In genomic region chrX:73312522-73312921, GRCm38 (mm10) we compare ENCODE assay signal across 10 mouse cellular contexts. TPM values are rescaled to one million over a fixed set of nuclear protein-coding genes. Genes with fewer than 3 reads are reported as not detected.
A peak's percentile ranks its signal among the peaks of the same experiment; 100 is the strongest.
DNase-seq lines count a peak whose midpoint lies in the region; ATAC-seq and TF ChIP-seq lines count a peak whose summit lies in the region.
"Had no signal": no experiment of that assay in that cellular context is flagged by ENCODE, and none has a peak within 500 bp of the region (broad histone marks: within the 10 kb centered on the region; RNA-seq: fewer than 3 reads in every experiment).

No protein-coding gene starts in this region.

- no peak for ATAC-seq in hindbrain, embryonic 14.5 days (ENCODE audit: low FRiP score)
- no peak for ATAC-seq in hindbrain, embryonic 16.5 days
- ATAC-seq in lung, postnatal 0 days = no peak

- no peak overlapping the region for H3K27ac ChIP-seq in hindbrain, embryonic 14.5 days
- no peak overlapping the region for H3K27ac ChIP-seq in hindbrain, embryonic 16.5 days (ENCODE audit: low read depth, low read length)
- H3K27ac ChIP-seq in CH12.LX (ENCODE audit: insufficient read depth, low read depth) = no peak overlapping the region
- no peak overlapping the region for H3K27ac ChIP-seq in lung, postnatal 0 days (ENCODE audit: low read length)
- H3K27ac ChIP-seq: embryonic facial prominence, embryonic 13.5 days; limb, embryonic 12.5 days had no signal

- H3K4me2 ChIP-seq in hindbrain, embryonic 14.5 days (replicated peaks) = no peak overlapping the region
- H3K4me2 ChIP-seq in hindbrain, embryonic 16.5 days (ENCODE audit: low read length) = no peak overlapping the region
- no peak overlapping the region for H3K4me2 ChIP-seq in CH12.LX (ENCODE audit: insufficient read depth, low read depth, poor library complexity, severe bottlenecking)
- H3K4me2 ChIP-seq in lung, postnatal 0 days (replicated peaks; ENCODE audit: low read depth, low read length) = no peak overlapping the region
- H3K4me2 ChIP-seq: embryonic facial prominence, embryonic 13.5 days; limb, embryonic 12.5 days had no signal

- in situ Hi-C loops in CH12.LX (cut with MboI; ENCODE audit: low pct_ligation_motif_present, low pct_unique_long_range_greater_than_20kb, low sequenced_read_pairs) = loop anchor here (25.0 kb wide), 1 partner anchor 100 kb away; the partner anchor contains the start of gene Zfp92

- H3K9ac ChIP-seq in hindbrain, embryonic 14.5 days = no peak overlapping the region
- H3K9ac ChIP-seq in hindbrain, embryonic 16.5 days (ENCODE audit: low read depth, low read length) = no peak overlapping the region
- no peak overlapping the region for H3K9ac ChIP-seq in CH12.LX (ENCODE audit: insufficient read depth, low read depth)
- no peak overlapping the region for H3K9ac ChIP-seq in lung, postnatal 0 days (replicated peaks; ENCODE audit: low read depth)
- H3K9ac ChIP-seq: embryonic facial prominence, embryonic 13.5 days; limb, embryonic 12.5 days had no signal

- no peaks in the 10 kb centered on the region for H3K4me1 ChIP-seq in hindbrain, embryonic 14.5 days (replicated peaks; ENCODE audit: control insufficient read depth, insufficient read depth, low read length)
- no peaks in the 10 kb centered on the region for H3K4me1 ChIP-seq in hindbrain, embryonic 16.5 days (ENCODE audit: control insufficient read depth, insufficient read depth, low read depth, low read length)
- no peaks in the 10 kb centered on the region for H3K4me1 ChIP-seq in CH12.LX (ENCODE audit: control insufficient read depth in 1 of 2, insufficient read depth in 2 of 2)
- no peaks in the 10 kb centered on the region for H3K4me1 ChIP-seq in lung, postnatal 0 days (ENCODE audit: insufficient read depth, low read depth, low read length)
- H3K4me1 ChIP-seq: embryonic facial prominence, embryonic 13.5 days; limb, embryonic 12.5 days had no signal

- peak; percentile 53 for DNase-seq in hindbrain, embryonic 14.5 days (ENCODE audit: low spot score)
- DNase-seq in CH12.LX (ENCODE audit: extremely low read depth) (peak; percentile 41), ZHBTc4 (ENCODE audit: low read depth, low spot score) (peak; percentile 46)
- DNase-seq in forelimb bud, embryonic 11.5 days (ENCODE audit: low read depth, low spot score) = peak; percentile 2
- DNase-seq in lung, postnatal 0 days (ENCODE audit: low spot score) = peak; percentile 22
- peak; percentile 29 for DNase-seq in thymus, postnatal 25 days
- no peak for DNase-seq in gastrocnemius, adult 8-10 months (ENCODE audit: low spot score in 2 of 2)

- no peak overlapping the region for H3K4me3 ChIP-seq in hindbrain, embryonic 14.5 days (replicated peaks; ENCODE audit: low read length)
- H3K4me3 ChIP-seq in hindbrain, embryonic 16.5 days (ENCODE audit: low read length) = no peak overlapping the region
- H3K4me3 ChIP-seq in CH12.LX (replicated peaks in 1 of 3; ENCODE audit: low read depth in 2 of 3, low read length in 2 of 3, poor library complexity in 1 of 3) = no peak overlapping the region
- no peak overlapping the region for H3K4me3 ChIP-seq in lung, postnatal 0 days (ENCODE audit: low read depth, low read length)
- H3K4me3 ChIP-seq: embryonic facial prominence, embryonic 13.5 days; limb, embryonic 12.5 days had no signal

- no peaks in the 10 kb centered on the region for H3K27me3 ChIP-seq in hindbrain, embryonic 14.5 days (ENCODE audit: control insufficient read depth, insufficient read depth, low read length)
- H3K27me3 ChIP-seq in hindbrain, embryonic 16.5 days (replicated peaks; ENCODE audit: control insufficient read depth, insufficient read depth, low read length) = no peaks in the 10 kb centered on the region
- no peaks in the 10 kb centered on the region for H3K27me3 ChIP-seq in CH12.LX (replicated peaks)
- no peaks in the 10 kb centered on the region for H3K27me3 ChIP-seq in lung, postnatal 0 days (replicated peaks; ENCODE audit: insufficient read depth, low read length)
- H3K27me3 ChIP-seq: limb, embryonic 12.5 days had no signal

- 38% methylated on average over 3 of the region's 3 CpGs for WGBS in hindbrain, embryonic 14.5 days
- WGBS in hindbrain, embryonic 16.5 days = 38% methylated on average over 3 of the region's 3 CpGs
- WGBS in lung, postnatal 0 days = 20% methylated on average over 3 of the region's 3 CpGs

- dilution Hi-C loops in CH12.LX (cut with MboI; ENCODE audit: extremely low pct_ligation_motif_present, extremely low pct_unique_long_range_greater_than_20kb, low sequenced_read_pairs) = no loop called here

- no peak for TF ChIP-seq EP300 in CH12.LX (IDR thresholded peaks at IDR 0.05; ENCODE audit: low read length)
- no peak for TF ChIP-seq EP300 in lung, postnatal 0 days (IDR thresholded peaks at IDR 0.05)

- TF ChIP-seq CTCF in CH12.LX (conservative IDR thresholded peaks at IDR 0.05 in 1 of 2, IDR thresholded peaks at IDR 0.05 in 1 of 2; ENCODE audit: low read depth in 2 of 2, low read length in 2 of 2) = peak; percentile 42 to 70; a peak in 3 of 4 replicates
- peak; percentile 68 for TF ChIP-seq CTCF in lung, postnatal 0 days (IDR thresholded peaks at IDR 0.05)

- H3K36me3 ChIP-seq in hindbrain, embryonic 14.5 days (replicated peaks; ENCODE audit: control insufficient read depth, insufficient read depth) = no peaks in the 10 kb centered on the region
- H3K36me3 ChIP-seq in hindbrain, embryonic 16.5 days (ENCODE audit: control insufficient read depth, insufficient read depth, low read length) = no peaks in the 10 kb centered on the region
- no peaks in the 10 kb centered on the region for H3K36me3 ChIP-seq in CH12.LX (replicated peaks in 1 of 2; ENCODE audit: control insufficient read depth in 1 of 2, insufficient read depth in 1 of 2, low read length in 1 of 2)
- no peaks in the 10 kb centered on the region for H3K36me3 ChIP-seq in lung, postnatal 0 days (ENCODE audit: insufficient read depth, low read length)
- H3K36me3 ChIP-seq: embryonic facial prominence, embryonic 13.5 days; limb, embryonic 12.5 days had no signal

- peak; percentile 63 for TF ChIP-seq RAD21 in CH12.LX (IDR thresholded peaks at IDR 0.05; ENCODE audit: low read depth, low read length)

- H3K79me2 ChIP-seq in CH12.LX (replicated peaks; ENCODE audit: control insufficient read depth, extremely low read depth, insufficient read depth, poor library complexity, severe bottlenecking) = no peaks in the 10 kb centered on the region

- TF ChIP-seq POLR2A in CH12.LX (IDR thresholded peaks at IDR 0.05; ENCODE audit: low read depth, low read length) = no peak

- H3K9me3 ChIP-seq in hindbrain, embryonic 14.5 days (ENCODE audit: control insufficient read depth, low read length) = no peaks in the 10 kb centered on the region
- no peaks in the 10 kb centered on the region for H3K9me3 ChIP-seq in hindbrain, embryonic 16.5 days (ENCODE audit: control insufficient read depth, low read length)
- no peaks in the 10 kb centered on the region for H3K9me3 ChIP-seq in CH12.LX (replicated peaks; ENCODE audit: low read length)
- H3K9me3 ChIP-seq in lung, postnatal 0 days (ENCODE audit: low read length) = no peaks in the 10 kb centered on the region
- H3K9me3 ChIP-seq: embryonic facial prominence, embryonic 13.5 days; limb, embryonic 12.5 days had no signal

TF ChIP-seq in CH12.LX, 34 proteins besides CTCF, POLR2A, EP300 and RAD21:
- TF ChIP-seq ZKSCAN1 (IDR thresholded peaks at IDR 0.05; ENCODE audit: borderline replicate concordance, low read depth, low read length) (no peak), SMC3 (IDR thresholded peaks at IDR 0.05; ENCODE audit: low read depth, low read length) (peak; percentile 75)

RNA-seq across cellular contexts. Expression of gene Xlr5a, which starts 19.7 kb away (rescaled TPM):
- polyA plus RNA-seq in hindbrain, embryonic 14.5 days (2014; fragmentation: Nextera tagmentation; extraction: Ambion mirVana) = not detected in 2 replicates
- not detected in 2 replicates for polyA plus RNA-seq in hindbrain, embryonic 16.5 days (2015; fragmentation: Nextera tagmentation; extraction: Ambion mirVana)
- not detected in 2 replicates for total RNA-seq in CH12.LX (2012; rRNA removed)
- total RNA-seq in CH12.LX (2014; rRNA removed) = 0.20 TPM in 1 of 2 replicates, not detected in the other
- not detected in 2 replicates for polyA plus RNA-seq in CH12.LX (2012; ENCODE audit: insufficient read length, low read depth)
- polyA plus RNA-seq in lung, postnatal 0 days (2015; fragmentation: Nextera tagmentation; extraction: Ambion mirVana) = not detected in 2 replicates
- not detected for total RNA-seq in gastrocnemius, adult 8-10 months (2022)
- polyA plus RNA-seq: embryonic facial prominence, embryonic 13.5 days; limb, embryonic 12.5 days had no signal

RNA-seq across cellular contexts. Expression of gene Xlr5c, which starts 19.7 kb away (rescaled TPM):
- not detected in 2 replicates for polyA plus RNA-seq in hindbrain, embryonic 14.5 days (2014; fragmentation: Nextera tagmentation; extraction: Ambion mirVana)
- polyA plus RNA-seq in hindbrain, embryonic 16.5 days (2015; fragmentation: Nextera tagmentation; extraction: Ambion mirVana) = not detected in 2 replicates
- total RNA-seq in CH12.LX (2012; rRNA removed) (0.13 and 0.17 TPM in 2 replicates), CH12.LX (2014; rRNA removed) (0.16 and 0.38 TPM in 2 replicates)
- 0.51 and 0.63 TPM in 2 replicates for polyA plus RNA-seq in CH12.LX (2012; ENCODE audit: insufficient read length, low read depth)
- not detected in 2 replicates for polyA plus RNA-seq in lung, postnatal 0 days (2015; fragmentation: Nextera tagmentation; extraction: Ambion mirVana)
- not detected for total RNA-seq in gastrocnemius, adult 8-10 months (2022)
- polyA plus RNA-seq: embryonic facial prominence, embryonic 13.5 days; limb, embryonic 12.5 days had no signal

RNA-seq across cellular contexts. Expression of gene Gm45015, which starts 24.1 kb away (rescaled TPM):
- polyA plus RNA-seq in hindbrain, embryonic 14.5 days (2014; fragmentation: Nextera tagmentation; extraction: Ambion mirVana) = not detected in 2 replicates
- polyA plus RNA-seq in hindbrain, embryonic 16.5 days (2015; fragmentation: Nextera tagmentation; extraction: Ambion mirVana) = not detected in 2 replicates
- total RNA-seq in CH12.LX (2012; rRNA removed) = not detected in 2 replicates
- total RNA-seq in CH12.LX (2014; rRNA removed) = not detected in 2 replicates
- not detected in 2 replicates for polyA plus RNA-seq in CH12.LX (2012; ENCODE audit: insufficient read length, low read depth)
- not detected in 2 replicates for polyA plus RNA-seq in lung, postnatal 0 days (2015; fragmentation: Nextera tagmentation; extraction: Ambion mirVana)
- total RNA-seq in gastrocnemius, adult 8-10 months (2022) = not detected
- polyA plus RNA-seq: embryonic facial prominence, embryonic 13.5 days; limb, embryonic 12.5 days had no signal

RNA-seq across cellular contexts. Expression of gene Zfp275, which starts 29.9 kb away (rescaled TPM):
- 12.1 and 13.6 TPM in 2 replicates for polyA plus RNA-seq in hindbrain, embryonic 14.5 days (2014; fragmentation: Nextera tagmentation; extraction: Ambion mirVana)
- polyA plus RNA-seq in hindbrain, embryonic 16.5 days (2015; fragmentation: Nextera tagmentation; extraction: Ambion mirVana) = 8.4 and 12.5 TPM in 2 replicates
- total RNA-seq in CH12.LX (2012; rRNA removed) (15.5 and 16.1 TPM in 2 replicates), CH12.LX (2014; rRNA removed) (19.1 and 19.9 TPM in 2 replicates)
- polyA plus RNA-seq in CH12.LX (2012; ENCODE audit: insufficient read length, low read depth) = 15.1 and 17.9 TPM in 2 replicates
- polyA plus RNA-seq in lung, postnatal 0 days (2015; fragmentation: Nextera tagmentation; extraction: Ambion mirVana) = 3.6 and 4.3 TPM in 2 replicates
- total RNA-seq in gastrocnemius, adult 8-10 months (2022) = 1 to 10 TPM; 4.5 to 5.0 (median 4.6) TPM

RNA-seq across cellular contexts. Expression of gene Xlr3c, which starts 47.3 kb away (rescaled TPM):
- polyA plus RNA-seq in hindbrain, embryonic 14.5 days (2014; fragmentation: Nextera tagmentation; extraction: Ambion mirVana) = 0.23 and 0.46 TPM in 2 replicates
- polyA plus RNA-seq in hindbrain, embryonic 16.5 days (2015; fragmentation: Nextera tagmentation; extraction: Ambion mirVana) = 0.11 TPM in 1 of 2 replicates, not detected in the other
- 12.7 and 12.9 TPM in 2 replicates for total RNA-seq in CH12.LX (2012; rRNA removed)
- total RNA-seq in CH12.LX (2014; rRNA removed) = 4.5 and 6.0 TPM in 2 replicates
- polyA plus RNA-seq in CH12.LX (2012; ENCODE audit: insufficient read length, low read depth) = 2.3 and 3.9 TPM in 2 replicates
- not detected in 2 replicates for polyA plus RNA-seq in lung, postnatal 0 days (2015; fragmentation: Nextera tagmentation; extraction: Ambion mirVana)
- total RNA-seq in gastrocnemius, adult 8-10 months (2022) = not detected

Comparison
In these comparisons a context has a peak if more than half of its experiments do, and no peak if none do; other contexts are left out.
1. DNase-seq: peak in hindbrain, embryonic 14.5 days (single experiment), CH12.LX (single experiment), ZHBTc4 (single experiment), forelimb bud, embryonic 11.5 days (single experiment), lung, postnatal 0 days (single experiment) and thymus, postnatal 25 days (single experiment); none in gastrocnemius, adult 8-10 months (0 of 2).